10 mouse cellular contexts compared by ENCODE assay signal in genomic region chr17:22876316-22876715, GRCm38 (mm10). TPM values are rescaled to one million over a fixed set of nuclear protein-coding genes. Genes with fewer than 3 reads are reported as not detected.
A peak's percentile ranks its signal among the peaks of the same experiment; 100 is the strongest.
DNase-seq lines count a peak whose midpoint lies in the region; ATAC-seq and TF ChIP-seq lines count a peak whose summit lies in the region.
"Had no signal": no experiment of that assay in that cellular context is flagged by ENCODE, and none has a peak within 500 bp of the region (broad histone marks: within the 10 kb centered on the region; RNA-seq: fewer than 3 reads in every experiment).

No protein-coding gene starts in this region.

- no peak overlapping the region for H3K4me2 ChIP-seq in kidney, embryonic 15.5 days
- H3K4me2 ChIP-seq: heart, embryonic 15.5 days had no signal

- H3K9ac ChIP-seq in kidney, embryonic 15.5 days: no peak overlapping the region
- H3K9ac ChIP-seq in ES-E14 (ENCODE audit: insufficient read depth, low read depth, low read length, poor library complexity, severe bottlenecking): peak overlapping the region; percentile 95
- H3K9ac ChIP-seq: heart, embryonic 15.5 days had no signal

- no peaks in the 10 kb centered on the region for H3K27me3 ChIP-seq in kidney, embryonic 15.5 days
- H3K27me3 ChIP-seq: heart, embryonic 15.5 days had no signal

- 85% methylated on average over 20 of the region's 20 CpGs for WGBS in kidney, embryonic 15.5 days

- in situ Hi-C loops in ES-E14 (cut with MboI; ENCODE audit: low sequenced_read_pairs in 2 of 2, unreplicated experiment in 2 of 2): no loop called here

- no peak for DNase-seq in kidney, postnatal 25 days
- DNase-seq in ES-E14 (ENCODE audit: low read depth, low spot score): peak; percentile 60
- peak; percentile 7 for DNase-seq in embryo, embryonic 11 days
- DNase-seq in layer of hippocampus, adult 2 months (ENCODE audit: low spot score in 2 of 2): no peak
- no peak for DNase-seq in adrenal gland, postnatal 36 days
- DNase-seq in cerebellum, postnatal 36 days: no peak
- DNase-seq: adrenal gland, postnatal 10 days had no signal

- ATAC-seq in kidney, embryonic 15.5 days (replicated peaks; ENCODE audit: low FRiP score): peak; percentile 9; the same call in 1 of the 2 replicates
- ATAC-seq in megakaryocyte-erythroid progenitor cell, adult 5-6 weeks (replicated peaks; ENCODE audit: low FRiP score, low TSS enrichment, poor library complexity, severe bottlenecking): peak; percentile 88

- no peak overlapping the region for H3K4me3 ChIP-seq in kidney, embryonic 15.5 days (replicated peaks)
- H3K4me3 ChIP-seq in ES-E14 (ENCODE audit: insufficient read depth in 1 of 2, low read depth in 1 of 2, low read length in 2 of 2, poor library complexity in 1 of 2, severe bottlenecking in 1 of 2): peak overlapping the region; percentile 74 to 78
- H3K4me3 ChIP-seq in layer of hippocampus, adult 2 months: no peak overlapping the region
- H3K4me3 ChIP-seq: heart, embryonic 15.5 days had no signal

- H3K4me1 ChIP-seq in kidney, embryonic 15.5 days: no peaks in the 10 kb centered on the region
- H3K4me1 ChIP-seq in ES-E14 (ENCODE audit: control insufficient read depth in 2 of 2, insufficient read depth in 2 of 2, low read length in 2 of 2, poor library complexity in 1 of 2): peaks cover 0 to 2% of the 10 kb centered on the region in 2 experiments; a peak in 1 of 4 replicates
- H3K4me1 ChIP-seq: heart, embryonic 15.5 days had no signal

- H3K9me3 ChIP-seq in kidney, embryonic 15.5 days (replicated peaks): no peaks in the 10 kb centered on the region
- H3K9me3 ChIP-seq in ES-E14 (ENCODE audit: control insufficient read depth, insufficient read depth, low read depth, low read length): no peaks in the 10 kb centered on the region
- H3K9me3 ChIP-seq: heart, embryonic 15.5 days had no signal

- no peak for TF ChIP-seq CTCF in layer of hippocampus, adult 2 months (conservative IDR thresholded peaks at IDR 0.05)

- no peak overlapping the region for H3K27ac ChIP-seq in kidney, embryonic 15.5 days
- peak overlapping the region; percentile 99 for H3K27ac ChIP-seq in ES-E14 (ENCODE audit: insufficient read depth, low read depth, low read length, poor library complexity, severe bottlenecking)
- H3K27ac ChIP-seq in layer of hippocampus, adult 2 months: no peak overlapping the region
- H3K27ac ChIP-seq: heart, embryonic 15.5 days had no signal

- no peaks in the 10 kb centered on the region for H3K36me3 ChIP-seq in kidney, embryonic 15.5 days
- H3K36me3 ChIP-seq in ES-E14 (ENCODE audit: control insufficient read depth, insufficient read depth, low read length, poor library complexity, severe bottlenecking): no peaks in the 10 kb centered on the region
- H3K36me3 ChIP-seq: heart, embryonic 15.5 days had no signal

TF ChIP-seq in ES-E14, 5 proteins besides CTCF, POLR2A, EP300 and RAD21:
- no peak for TF ChIP-seq ZC3H11A (IDR thresholded peaks at IDR 0.05; ENCODE audit: borderline replicate concordance, low read depth, low read length)
- TF ChIP-seq MAFK (IDR thresholded peaks at IDR 0.05; ENCODE audit: insufficient read depth, low read depth, low read length): no peak
- TF ChIP-seq HCFC1 (IDR thresholded peaks at IDR 0.05; ENCODE audit: borderline replicate concordance, insufficient read depth, low read length): no peak
- no peak for TF ChIP-seq CHD2 (IDR thresholded peaks at IDR 0.05; ENCODE audit: low read depth, low read length)
- no peak for TF ChIP-seq ZNF384 (IDR thresholded peaks at IDR 0.05; ENCODE audit: low read depth, low read length)

RNA-seq across cellular contexts. Expression of gene Zfp945, which starts 9.4 kb away (rescaled TPM):
- polyA plus RNA-seq in kidney, embryonic 15.5 days (2015; fragmentation: Nextera tagmentation; extraction: Ambion mirVana): 20.5 and 20.6 TPM in 2 replicates
- total RNA-seq in ES-E14 (2012; rRNA removed): 14.2 and 18.2 TPM in 2 replicates
- 4.5 and 5.9 TPM in 2 replicates for total RNA-seq in megakaryocyte-erythroid progenitor cell, adult 5-6 weeks (2014; fragmentation: Nextera tagmentation)
- 3.2 and 16.7 TPM in 2 replicates for total RNA-seq in megakaryocyte-erythroid progenitor cell, adult 5-6 weeks (2017)
- total RNA-seq in layer of hippocampus, adult 2 months (2021): 10 to 100 TPM; 11.0 to 11.6 TPM
- 10 to 100 TPM in 1 of 2 experiments, 1 to 10 TPM in 1; 8.2 to 13.2 TPM for total RNA-seq in adrenal gland, postnatal 36 days (2021)

Comparison
In these comparisons a context has a peak if more than half of its experiments do, and no peak if none do; other contexts are left out.
1. H3K4me3 ChIP-seq: peak in ES-E14 (2 of 2); none in kidney, embryonic 15.5 days (single experiment) and layer of hippocampus, adult 2 months (single experiment).
2. DNase-seq: peak in ES-E14 (single experiment) and embryo, embryonic 11 days (single experiment); none in kidney, postnatal 25 days (0 of 2), layer of hippocampus, adult 2 months (0 of 2), adrenal gland, postnatal 36 days (0 of 2) and cerebellum, postnatal 36 days (0 of 2).